Mouse (Mus musculus) cerebellum, postnatal 14 days (tissue): ENCODE results near the gene Ptgdr2.

ENCODE experiments used
- DNase-seq, 2 experiments: peaks; one replicate each; pipeline ENCODE4 v3.0.0; 2021; ENCODE audit warnings: mixed read lengths in 2 of 2

Gene Ptgdr2

GRCm38 (mm10) chr19:10979184-10980168 lies 42.5 kb downstream of the Ptgdr2 start:
- peak; percentile 83 to 92 for DNase-seq

- peak in 1 of 2 experiments; percentile 16 for DNase-seq
Measured at GRCm38 (mm10) chr19:10980210-10980609, 43.2 kb downstream of the Ptgdr2 start.

DNA sequence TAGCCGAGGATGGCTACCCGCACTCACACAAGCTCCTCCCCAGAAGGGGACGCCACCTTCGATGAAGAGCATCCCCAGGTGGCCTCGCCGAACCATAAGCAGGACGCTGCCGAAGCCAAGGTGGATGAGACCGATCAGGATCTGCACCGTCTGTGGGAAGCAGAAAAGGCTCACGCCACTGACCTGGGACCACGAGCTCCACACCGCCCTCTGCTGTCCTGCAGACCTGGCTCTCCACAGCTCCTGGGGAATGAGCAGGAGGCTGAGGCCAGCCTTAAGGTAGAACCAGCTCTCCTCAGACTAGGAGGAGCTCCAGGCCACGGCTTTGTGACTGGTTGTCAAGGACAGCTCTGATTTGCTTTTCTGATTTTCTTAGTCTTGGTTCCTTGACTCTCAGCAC lies 46.2 kb downstream of the Ptgdr2 start:
- peak; percentile 62 to 77 for DNase-seq

GRCm38 (mm10) chr19:10984551-10984950 lies 47.6 kb downstream of the Ptgdr2 start:
- DNase-seq, result peak in 1 of 2 experiments; percentile 13

- no peak for DNase-seq
Measured at GRCm38 (mm10) chr19:10985889-10986288, 48.9 kb downstream of the Ptgdr2 start.

DNA sequence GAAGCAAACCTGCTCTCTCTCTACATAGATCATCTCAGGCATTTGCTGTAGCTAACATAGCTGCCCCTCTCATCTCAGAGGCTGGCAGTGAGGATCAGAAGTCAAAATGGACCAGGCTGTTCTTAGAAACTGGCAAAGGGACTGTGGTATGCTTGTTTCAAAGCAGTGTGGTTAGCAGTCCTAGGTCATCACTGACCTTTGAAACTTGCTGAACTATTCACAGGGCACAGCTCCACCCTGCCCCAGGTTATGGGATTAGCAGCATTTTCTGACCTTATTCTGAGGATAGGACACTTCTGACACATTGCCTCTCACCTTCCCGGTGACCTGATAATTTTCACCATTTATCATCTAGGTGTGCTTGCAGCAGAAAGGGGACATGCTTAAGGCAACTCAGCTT lies 51.6 kb downstream of the Ptgdr2 start:
- no peak for DNase-seq

DNA sequence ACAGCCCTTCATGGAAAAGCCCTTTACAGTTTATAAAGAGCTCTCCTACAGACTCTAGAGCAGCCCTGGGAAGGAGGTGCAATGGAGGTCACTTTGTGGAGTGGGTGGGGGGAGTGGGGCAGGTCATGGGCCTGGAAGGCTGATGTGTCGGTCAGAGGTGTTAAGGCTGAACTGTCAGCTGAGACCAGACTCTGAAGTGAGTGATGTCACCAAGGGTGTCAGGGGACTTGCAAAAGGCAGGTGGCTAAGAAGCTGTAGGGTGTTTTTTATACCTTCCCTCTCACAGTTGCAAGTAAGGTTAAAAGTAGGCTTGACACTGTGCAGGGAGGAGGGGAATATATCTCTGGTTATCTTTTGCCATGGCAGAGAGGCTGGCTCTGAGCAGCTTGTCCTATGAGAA lies 53.8 kb downstream of the Ptgdr2 start:
- DNase-seq, result no peak

- no peak for DNase-seq
Measured at GRCm38 (mm10) chr19:10991911-10992310, 55.0 kb downstream of the Ptgdr2 start.
